Mouse (Mus musculus) embryonic facial prominence, embryonic 11.5 days (tissue): ENCODE measurements around the gene Immp2l. TPM values are rescaled to one million over a fixed set of nuclear protein-coding genes. Genes with fewer than 3 reads are reported as not detected.

Source experiments
- ATAC-seq: fragments of 200-750 bp; cut with Nextera tagmentation; replicated peaks from 2 replicates; pipeline ENCODE4 v1.8.0; 2017; ENCODE audit warnings: low read depth; ENCODE audit not compliant: insufficient number of reproducible peaks, low FRiP score, low TSS enrichment
- DNase-seq: peaks from one replicate; pipeline ENCODE4 v3.0.0-alpha.2; 2015; ENCODE audit warnings: low spot score
- H3K27ac ChIP-seq: fragments of 300-500 bp; sonication (generic); replicated peaks from 2 replicates; pipeline ENCODE4 v1.5.1; 2014; ENCODE audit warnings: mild to moderate bottlenecking, low read depth, low read length, control low read depth
- H3K27me3 ChIP-seq: fragments of 300-500 bp; sonication (generic); 2 replicates; pipeline ENCODE4 v1.6.1; 2014; ENCODE audit warnings: mild to moderate bottlenecking, low read length, moderate library complexity, mixed read lengths; ENCODE audit not compliant: control insufficient read depth, insufficient read depth
- H3K36me3 ChIP-seq: fragments of 300-500 bp; sonication (generic); replicated peaks from 2 replicates; pipeline ENCODE4 v1.6.1; 2014; ENCODE audit warnings: low read depth, mild to moderate bottlenecking, low read length, moderate library complexity, mixed read lengths; ENCODE audit not compliant: control insufficient read depth, insufficient read depth
- H3K4me1 ChIP-seq: fragments of 300-500 bp; sonication (generic); 2 replicates; pipeline ENCODE4 v1.6.1; 2014; ENCODE audit warnings: low read length, mixed read lengths; ENCODE audit not compliant: control insufficient read depth, insufficient read depth
- H3K4me2 ChIP-seq: fragments of 300-500 bp; sonication (generic); 2 replicates; pipeline ENCODE4 v1.6.1; 2014; ENCODE audit warnings: low read depth, mild to moderate bottlenecking, control low read depth, low read length, moderate library complexity
- H3K4me3 ChIP-seq: fragments of 300-500 bp; sonication (generic); 2 replicates; pipeline ENCODE4 v1.5.1; 2014; ENCODE audit warnings: low read depth, low read length, control low read depth
- H3K9ac ChIP-seq: fragments of 300-500 bp; sonication (generic); replicated peaks from 2 replicates; pipeline ENCODE4 v1.6.1; 2014; ENCODE audit warnings: mild to moderate bottlenecking, control low read depth, low read length
- H3K9me3 ChIP-seq: fragments of 300-500 bp; sonication (generic); replicated peaks from 2 replicates; pipeline ENCODE4 v1.6.1; 2016; ENCODE audit warnings: mild to moderate bottlenecking, low read length, inconsistent platforms, mixed read lengths; ENCODE audit not compliant: control insufficient read depth
- WGBS: fragments of 180-500 bp; shearing (Covaris S2); extraction: QIAGEN DNeasy Blood & Tissue Kit; methylation state at CpG from one replicate; pipeline ENCODE4 v1.1.7; 2014; 5-methylcytosine and 5-hydroxymethylcytosine counted together
- polyA plus RNA-seq: library from polyadenylated mRNA; unstranded; fragments of >200 nt; fragmentation: Nextera tagmentation; extraction: Ambion mirVana; gene quantifications from 2 replicates; pipeline ENCODE4 v1.2.1, GENCODE M21; 2014

Gene Immp2l
- polyA plus RNA-seq, 1 experiment from 2014 or later, result 10.4 TPM

- H3K9me3 ChIP-seq, result no peaks in the 10 kb centered on the region
- ATAC-seq (no peak), DNase-seq (peak; percentile 51)
- H3K27me3 ChIP-seq, result no peaks in the 10 kb centered on the region
- H3K4me2 ChIP-seq, result no peak overlapping the region
- WGBS, result 53% methylated on average over 9 of the region's 9 CpGs
- H3K36me3 ChIP-seq, result no peaks in the 10 kb centered on the region
- H3K9ac ChIP-seq, result no peak overlapping the region
- no peaks in the 10 kb centered on the region for H3K4me1 ChIP-seq
- no peak overlapping the region for H3K27ac ChIP-seq
- no peak overlapping the region for H3K4me3 ChIP-seq
Observed at GRCm38 (mm10) chr12:41500049-41500820, 476.3 kb downstream of the Immp2l start.

GRCm38 (mm10) chr12:41508610-41509009 is 484.7 kb downstream of the Immp2l start:
- Histone ChIP-seq H3K9me3 (no peaks in the 10 kb centered on the region), H3K4me2 (no peak overlapping the region), H3K27me3 (no peaks in the 10 kb centered on the region), H3K4me3 (no peak overlapping the region), H3K36me3 (no peaks in the 10 kb centered on the region), H3K27ac (no peak overlapping the region), H3K9ac (no peak overlapping the region), H3K4me1 (no peaks in the 10 kb centered on the region)
- ATAC-seq (no peak), DNase-seq (no peak)
- 87% methylated on average over 4 of the region's 4 CpGs for WGBS

GRCm38 (mm10) chr12:41510588-41510987 is 486.7 kb downstream of the Immp2l start:
- DNase-seq (no peak), ATAC-seq (no peak)
- Histone ChIP-seq H3K27ac (no peak overlapping the region), H3K4me1 (no peaks in the 10 kb centered on the region), H3K9me3 (no peaks in the 10 kb centered on the region), H3K9ac (no peak overlapping the region), H3K4me3 (no peak overlapping the region), H3K36me3 (no peaks in the 10 kb centered on the region), H3K4me2 (no peak overlapping the region), H3K27me3 (no peaks in the 10 kb centered on the region)
- WGBS, result 85% methylated on average over 3 of the region's 3 CpGs

GRCm38 (mm10) chr12:41518897-41519296 is 495.0 kb downstream of the Immp2l start:
- H3K4me1 ChIP-seq, result no peaks in the 10 kb centered on the region
- no peak overlapping the region for H3K4me3 ChIP-seq
- H3K9me3 ChIP-seq, result no peaks in the 10 kb centered on the region
- H3K27ac ChIP-seq, result no peak overlapping the region
- WGBS, result 62% methylated on average over 5 of the region's 5 CpGs
- no peaks in the 10 kb centered on the region for H3K36me3 ChIP-seq
- H3K4me2 ChIP-seq, result no peak overlapping the region
- ATAC-seq (no peak), DNase-seq (no peak)
- no peaks in the 10 kb centered on the region for H3K27me3 ChIP-seq
- H3K9ac ChIP-seq, result no peak overlapping the region

- 86% methylated on average over 2 of the region's 2 CpGs for WGBS
- Histone ChIP-seq H3K9ac (no peak overlapping the region), H3K9me3 (no peaks in the 10 kb centered on the region), H3K27ac (no peak overlapping the region), H3K4me2 (no peak overlapping the region), H3K27me3 (no peaks in the 10 kb centered on the region), H3K4me3 (no peak overlapping the region), H3K4me1 (no peaks in the 10 kb centered on the region), H3K36me3 (no peaks in the 10 kb centered on the region)
- no peak for DNase-seq
- no peak for ATAC-seq
Observed at GRCm38 (mm10) chr12:41520326-41520725, 496.4 kb downstream of the Immp2l start.

GRCm38 (mm10) chr12:41521671-41522070 is 497.8 kb downstream of the Immp2l start:
- Histone ChIP-seq H3K4me1 (no peaks in the 10 kb centered on the region), H3K27ac (no peak overlapping the region), H3K9ac (no peak overlapping the region), H3K9me3 (no peaks in the 10 kb centered on the region), H3K4me2 (no peak overlapping the region), H3K27me3 (no peaks in the 10 kb centered on the region), H3K4me3 (no peak overlapping the region), H3K36me3 (no peaks in the 10 kb centered on the region)
- DNase-seq (no peak), ATAC-seq (no peak)
- WGBS, result 82% methylated on average over 2 of the region's 2 CpGs

- Histone ChIP-seq H3K9me3 (no peaks in the 10 kb centered on the region), H3K36me3 (no peaks in the 10 kb centered on the region), H3K4me1 (no peaks in the 10 kb centered on the region), H3K4me2 (no peak overlapping the region), H3K9ac (no peak overlapping the region), H3K4me3 (no peak overlapping the region), H3K27me3 (no peaks in the 10 kb centered on the region), H3K27ac (no peak overlapping the region)
- DNase-seq, result no peak
- ATAC-seq, result no peak
- 50% methylated on average over 2 of the region's 2 CpGs for WGBS
Observed at GRCm38 (mm10) chr12:41526688-41527087, 502.8 kb downstream of the Immp2l start.

GRCm38 (mm10) chr12:41528410-41528809 is 504.5 kb downstream of the Immp2l start:
- Histone ChIP-seq H3K36me3 (no peaks in the 10 kb centered on the region), H3K27ac (no peak overlapping the region), H3K4me3 (no peak overlapping the region), H3K4me2 (no peak overlapping the region), H3K4me1 (no peaks in the 10 kb centered on the region), H3K9me3 (no peaks in the 10 kb centered on the region), H3K9ac (no peak overlapping the region), H3K27me3 (no peaks in the 10 kb centered on the region)
- WGBS, result 75% methylated on average over 4 of the region's 4 CpGs
- no peak for ATAC-seq
- no peak for DNase-seq
